9 mouse cellular contexts compared by ENCODE assay signal in genomic region chr6:41091177-41091829, GRCm38 (mm10). TPM values are rescaled to one million over a fixed set of nuclear protein-coding genes. Genes with fewer than 3 reads are reported as not detected.
A peak's percentile ranks its signal among the peaks of the same experiment; 100 is the strongest.
DNase-seq lines count a peak whose midpoint lies in the region; ATAC-seq lines count a peak whose summit lies in the region.
"Had no signal": no experiment of that assay in that cellular context is flagged by ENCODE, and none has a peak within 500 bp of the region (broad histone marks: within the 10 kb centered on the region; RNA-seq: fewer than 3 reads in every experiment).

No protein-coding gene starts in this region.

- no peak overlapping the region for H3K9ac ChIP-seq in liver, embryonic 12.5 days
- H3K9ac ChIP-seq in kidney, embryonic 16.5 days (replicated peaks; ENCODE audit: low read length) = no peak overlapping the region
- H3K9ac ChIP-seq: limb, embryonic 15.5 days had no signal

- 12% methylated on average over 4 of the region's 4 CpGs for WGBS in liver, embryonic 12.5 days (ENCODE audit: insufficient replicate concordance)
- 41% methylated on average over 4 of the region's 4 CpGs for WGBS in kidney, embryonic 16.5 days

- H3K4me1 ChIP-seq in liver, embryonic 12.5 days = no peaks in the 10 kb centered on the region
- H3K4me1 ChIP-seq in kidney, embryonic 16.5 days (ENCODE audit: insufficient read depth, low read length) = no peaks in the 10 kb centered on the region
- H3K4me1 ChIP-seq: limb, embryonic 15.5 days had no signal

- H3K4me2 ChIP-seq in liver, embryonic 12.5 days = no peak overlapping the region
- H3K4me2 ChIP-seq in kidney, embryonic 16.5 days (replicated peaks; ENCODE audit: low read depth, low read length) = no peak overlapping the region
- H3K4me2 ChIP-seq: limb, embryonic 15.5 days had no signal

- peak; percentile 34 to 48 for DNase-seq in cerebellum, postnatal 10 days
- DNase-seq in cerebellum, adult 11 months = no peak
- DNase-seq in liver = peak; percentile 5
- DNase-seq in retina, embryonic 14.5 days (ENCODE audit: low spot score) = peak; percentile 47
- no peak for DNase-seq in ovary, postnatal 36 days (ENCODE audit: low spot score)

- H3K27me3 ChIP-seq in liver, embryonic 12.5 days (replicated peaks) = no peaks in the 10 kb centered on the region
- H3K27me3 ChIP-seq in kidney, embryonic 16.5 days (ENCODE audit: insufficient read depth, low read length) = no peaks in the 10 kb centered on the region
- H3K27me3 ChIP-seq: limb, embryonic 15.5 days had no signal

- H3K27ac ChIP-seq in liver, embryonic 12.5 days = no peak overlapping the region
- no peak overlapping the region for H3K27ac ChIP-seq in kidney, embryonic 16.5 days (ENCODE audit: low read length)
- H3K27ac ChIP-seq: limb, embryonic 15.5 days had no signal

- no peak overlapping the region for H3K4me3 ChIP-seq in liver, embryonic 12.5 days
- H3K4me3 ChIP-seq in kidney, embryonic 16.5 days (ENCODE audit: low read length) = no peak overlapping the region
- H3K4me3 ChIP-seq: limb, embryonic 15.5 days had no signal

- no peak for ATAC-seq in liver, embryonic 12.5 days
- peak; percentile 97 for ATAC-seq in granulocyte monocyte progenitor cell, adult 5-6 weeks (replicated peaks; ENCODE audit: poor library complexity, severe bottlenecking)
- ATAC-seq in kidney, embryonic 16.5 days (ENCODE audit: low FRiP score, low TSS enrichment) = no peak

- H3K36me3 ChIP-seq in liver, embryonic 12.5 days = no peaks in the 10 kb centered on the region
- H3K36me3 ChIP-seq in kidney, embryonic 16.5 days (ENCODE audit: insufficient read depth, low read length) = no peaks in the 10 kb centered on the region
- H3K36me3 ChIP-seq: limb, embryonic 15.5 days had no signal

- H3K9me3 ChIP-seq in liver, embryonic 12.5 days (replicated peaks) = no peaks in the 10 kb centered on the region
- no peaks in the 10 kb centered on the region for H3K9me3 ChIP-seq in kidney, embryonic 16.5 days (ENCODE audit: low read length)
- H3K9me3 ChIP-seq: limb, embryonic 15.5 days had no signal

RNA-seq across cellular contexts. Expression of gene 2210010C04Rik, which starts 56.0 kb away (rescaled TPM):
- not detected in 2 replicates for polyA plus RNA-seq in liver, embryonic 12.5 days (2016; fragmentation: Nextera tagmentation; extraction: Ambion mirVana)
- 0.54 TPM in 1 of 2 replicates, not detected in the other for total RNA-seq in granulocyte monocyte progenitor cell, adult 5-6 weeks (2014; fragmentation: Nextera tagmentation)
- total RNA-seq in granulocyte monocyte progenitor cell, adult 5-6 weeks (2017) = not detected in 2 replicates
- polyA plus RNA-seq in kidney, embryonic 16.5 days (2015; fragmentation: Nextera tagmentation; extraction: Ambion mirVana) = not detected in 2 replicates
- polyA plus RNA-seq: limb, embryonic 15.5 days had no signal

Comparison
In these comparisons a context has a peak if more than half of its experiments do, and no peak if none do; other contexts are left out.
1. DNase-seq: peak in cerebellum, postnatal 10 days (2 of 2), liver (single experiment) and retina, embryonic 14.5 days (single experiment); none in cerebellum, adult 11 months (single experiment) and ovary, postnatal 36 days (single experiment).